Mouse (Mus musculus): ENCODE results near the gene Prpf39. TPM values are rescaled to one million over a fixed set of nuclear protein-coding genes. Genes with fewer than 3 reads are reported as not detected.
A peak's percentile ranks its signal among the peaks of the same experiment; 100 is the strongest.

The Prpf39 gene
- polyA plus RNA-seq, 1 experiment from 2014 or later, result 63.5 TPM

- Histone ChIP-seq H3K4me1 (peaks cover 39% of the 10 kb centered on the region), H3K27me3 (ENCODE audit: poor library complexity, severe bottlenecking) (no peaks in the 10 kb centered on the region), H3K4me3 (peak within 1 kb of the TSS; percentile 85), H3K36me3 (replicated peaks) (peaks cover 41% of the 10 kb centered on the region), H3K9me3 (no peaks in the 10 kb centered on the region), H3K27ac (peak within 1 kb of the TSS; percentile 98)
- DNase-seq (ENCODE audit: extremely low spot score, low spot score), result peak; percentile 95
- under 1% methylated on average over 49 of the region's 49 CpGs for WGBS
Observed at GRCm38 (mm10) chr12:65073611-65074178, 37.6 kb downstream of the Prpf39 start, which contains the start of gene Fkbp3. Gene Fkbp3 (minus strand): TSS chr12:65074007.

- Histone ChIP-seq H3K4me1 (peaks cover 39% of the 10 kb centered on the region), H3K27ac (peak overlapping the region; percentile 98)
Observed at GRCm38 (mm10) chr12:65074651-65075050, 38.5 kb downstream of the Prpf39 start.

GRCm38 (mm10) chr12:65075085-65075732 lies 39.1 kb downstream of the Prpf39 start, which contains the start of gene Fancm:
Gene Fancm (plus strand): TSS chr12:65075603.
- H3K4me3 ChIP-seq, result peak within 1 kb of the TSS; percentile 85
- no peaks in the 10 kb centered on the region for H3K27me3 ChIP-seq (ENCODE audit: poor library complexity, severe bottlenecking)
- DNase-seq (ENCODE audit: extremely low spot score, low spot score), result peak; percentile 87
- peak within 1 kb of the TSS; percentile 98 for H3K27ac ChIP-seq
- 2% methylated on average over 39 of the region's 39 CpGs for WGBS
- peaks cover 40% of the 10 kb centered on the region for H3K36me3 ChIP-seq (replicated peaks)
- peaks cover 39% of the 10 kb centered on the region for H3K4me1 ChIP-seq
- no peaks in the 10 kb centered on the region for H3K9me3 ChIP-seq

More at GRCm38 (mm10) chr12:65074651-65075050, 38.5 kb downstream of the Prpf39 start:
- peak overlapping the region; percentile 85 for H3K4me3 ChIP-seq
- H3K27me3 ChIP-seq (ENCODE audit: poor library complexity, severe bottlenecking), result no peaks in the 10 kb centered on the region
- DNase-seq (ENCODE audit: extremely low spot score, low spot score), result no peak
- peaks cover 40% of the 10 kb centered on the region for H3K36me3 ChIP-seq (replicated peaks)
- H3K9me3 ChIP-seq, result no peaks in the 10 kb centered on the region
- WGBS, result 48% methylated on average over 7 of the region's 7 CpGs

- Histone ChIP-seq H3K27ac (peak overlapping the region; percentile 98), H3K36me3 (replicated peaks) (peaks cover 40% of the 10 kb centered on the region), H3K4me3 (peak overlapping the region; percentile 85), H3K9me3 (no peaks in the 10 kb centered on the region), H3K27me3 (ENCODE audit: poor library complexity, severe bottlenecking) (no peaks in the 10 kb centered on the region), H3K4me1 (peaks cover 39% of the 10 kb centered on the region)
- WGBS, result under 1% methylated on average over 41 of the region's 41 CpGs
- DNase-seq (ENCODE audit: extremely low spot score, low spot score), result no peak
Observed at GRCm38 (mm10) chr12:65075733-65076310, 39.7 kb downstream of the Prpf39 start.

GRCm38 (mm10) chr12:65076906-65077305 lies 40.8 kb downstream of the Prpf39 start:
- WGBS, result 89% methylated on average over 9 of the region's 9 CpGs
- H3K36me3 ChIP-seq (replicated peaks), result peaks cover 43% of the 10 kb centered on the region
- DNase-seq (ENCODE audit: extremely low spot score, low spot score), result no peak
- H3K4me1 ChIP-seq, result peaks cover 36% of the 10 kb centered on the region
- no peaks in the 10 kb centered on the region for H3K9me3 ChIP-seq
- peak overlapping the region; percentile 85 for H3K4me3 ChIP-seq
- H3K27me3 ChIP-seq (ENCODE audit: poor library complexity, severe bottlenecking), result no peaks in the 10 kb centered on the region
- no peak overlapping the region for H3K27ac ChIP-seq

- Histone ChIP-seq H3K27ac (no peak overlapping the region), H3K36me3 (replicated peaks) (peaks cover 95% of the 10 kb centered on the region), H3K27me3 (ENCODE audit: poor library complexity, severe bottlenecking) (no peaks in the 10 kb centered on the region), H3K4me1 (no peaks in the 10 kb centered on the region), H3K4me3 (no peak overlapping the region), H3K9me3 (0 out of 2 replicates have a peak, but pooled peaks cover 2% of the 10 kb centered on the region)
- 84% methylated on average over 1 of the region's 1 CpGs for WGBS
- no peak for DNase-seq (ENCODE audit: extremely low spot score, low spot score)
Observed at GRCm38 (mm10) chr12:65108746-65109145, 72.6 kb downstream of the Prpf39 start.

- 92% methylated on average over 3 of the region's 3 CpGs for WGBS
Observed at GRCm38 (mm10) chr12:65111503-65111902, 75.4 kb downstream of the Prpf39 start.

GRCm38 (mm10) chr12:65112811-65113210 lies 76.7 kb downstream of the Prpf39 start:
- DNase-seq (ENCODE audit: extremely low spot score, low spot score), result no peak
- peaks cover 97% of the 10 kb centered on the region for H3K36me3 ChIP-seq (replicated peaks)
- H3K27ac ChIP-seq, result no peak overlapping the region
- 0 out of 2 replicates have a peak, but pooled peaks cover 2% of the 10 kb centered on the region for H3K9me3 ChIP-seq
- 96% methylated on average over 1 of the region's 1 CpGs for WGBS
- no peaks in the 10 kb centered on the region for H3K27me3 ChIP-seq (ENCODE audit: poor library complexity, severe bottlenecking)
- H3K4me1 ChIP-seq, result no peaks in the 10 kb centered on the region
- no peak overlapping the region for H3K4me3 ChIP-seq

More at GRCm38 (mm10) chr12:65111503-65111902, 75.4 kb downstream of the Prpf39 start:
- H3K27me3 ChIP-seq (ENCODE audit: poor library complexity, severe bottlenecking), result no peaks in the 10 kb centered on the region
- H3K9me3 ChIP-seq, result 0 out of 2 replicates have a peak, but pooled peaks cover 2% of the 10 kb centered on the region
- H3K27ac ChIP-seq, result no peak overlapping the region
- peaks cover 95% of the 10 kb centered on the region for H3K36me3 ChIP-seq (replicated peaks)
- H3K4me1 ChIP-seq, result no peaks in the 10 kb centered on the region
- no peak overlapping the region for H3K4me3 ChIP-seq
- no peak for DNase-seq (ENCODE audit: extremely low spot score, low spot score)

Other genes starting within 250 kb of the Prpf39 start
- 1.1 and 1.4 TPM in 2 replicates for gene Gm527, start 118.4 kb upstream of the Prpf39 start, polyA plus RNA-seq (2016; fragmentation: Nextera tagmentation; extraction: Ambion mirVana)
- 10.0 and 10.4 TPM in 2 replicates for gene Klhl28, start 70.8 kb upstream of the Prpf39 start, polyA plus RNA-seq (2016; fragmentation: Nextera tagmentation; extraction: Ambion mirVana)
- 25.2 and 26.6 TPM in 2 replicates for gene Togaram1, start 70.5 kb upstream of the Prpf39 start, polyA plus RNA-seq (2016; fragmentation: Nextera tagmentation; extraction: Ambion mirVana)
- gene Fkbp3, start 37.7 kb downstream of the Prpf39 start, polyA plus RNA-seq (2016; fragmentation: Nextera tagmentation; extraction: Ambion mirVana), result 764 and 801 TPM in 2 replicates
- gene Fancm, start 39.3 kb downstream of the Prpf39 start, polyA plus RNA-seq (2016; fragmentation: Nextera tagmentation; extraction: Ambion mirVana), result 13.4 and 14.9 TPM in 2 replicates
- 89.2 and 91.5 TPM in 2 replicates for gene Mis18bp1, start 136.3 kb downstream of the Prpf39 start, polyA plus RNA-seq (2016; fragmentation: Nextera tagmentation; extraction: Ambion mirVana)
- gene Wdr20rt, start 189.2 kb downstream of the Prpf39 start, polyA plus RNA-seq (2016; fragmentation: Nextera tagmentation; extraction: Ambion mirVana), result not detected in 2 replicates